Mouse (Mus musculus) c-Kit-positive CD71-positive TER-119-positive erythroid progenitor cells, embryonic 14.5 days (primary cell): ENCODE measurements around the gene Zfp784.
A peak's percentile ranks its signal among the peaks of the same experiment; 100 is the strongest.
"Not testable (repeated sequence)": the region's sequence is repeated elsewhere in the genome, so short reads cannot be mapped to it uniquely, and the experiment has no call there.

ENCODE experiments used
- DNase-seq: peaks from one replicate; pipeline ENCODE4 v3.0.0-alpha.2; 2013; ENCODE audit warnings: low spot score

Zfp784 gene

DNA sequence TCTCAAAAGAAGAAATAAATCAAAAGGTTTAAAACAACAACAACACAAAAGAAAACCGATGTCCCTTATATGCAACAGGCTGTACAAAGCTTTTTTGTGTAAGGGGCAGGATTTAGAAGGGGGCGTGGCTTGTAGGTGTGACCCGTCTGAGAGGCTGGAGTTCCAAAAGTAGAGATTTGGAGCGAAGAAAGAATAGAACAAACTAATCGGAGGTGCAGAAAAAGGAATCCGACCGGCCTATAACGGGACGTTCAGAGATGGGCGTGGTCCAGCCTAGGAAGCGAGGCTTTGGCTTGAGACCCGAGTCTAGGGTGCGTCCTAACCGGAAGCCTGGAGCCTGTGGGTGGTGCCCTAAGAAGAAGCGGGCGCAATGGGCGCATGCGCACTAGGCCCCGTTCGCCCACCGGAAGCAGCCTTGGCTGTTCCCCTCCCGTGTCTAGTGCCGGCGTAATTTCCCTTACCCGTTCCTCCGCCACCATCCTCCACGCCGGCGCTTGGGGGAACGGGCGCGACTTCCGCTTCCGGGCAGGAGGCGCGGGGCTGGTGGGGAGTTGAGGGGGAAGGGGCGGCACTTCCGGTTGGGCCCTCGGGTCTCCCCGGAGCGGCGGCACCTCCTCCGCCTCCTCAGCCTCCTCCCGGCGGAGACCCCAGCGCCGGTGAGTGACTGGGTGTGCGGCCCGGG, 18.1 kb downstream of the Zfp784 start, which contains the start of the genes Zfp865 and Ccdc106:
Gene Zfp865 (plus strand): TSS at position 377 of the 682 bp plus-strand sequence.
Gene Ccdc106 (plus strand): TSS at position 554 of the 682 bp plus-strand sequence.
- peak; percentile 97 for DNase-seq

DNA sequence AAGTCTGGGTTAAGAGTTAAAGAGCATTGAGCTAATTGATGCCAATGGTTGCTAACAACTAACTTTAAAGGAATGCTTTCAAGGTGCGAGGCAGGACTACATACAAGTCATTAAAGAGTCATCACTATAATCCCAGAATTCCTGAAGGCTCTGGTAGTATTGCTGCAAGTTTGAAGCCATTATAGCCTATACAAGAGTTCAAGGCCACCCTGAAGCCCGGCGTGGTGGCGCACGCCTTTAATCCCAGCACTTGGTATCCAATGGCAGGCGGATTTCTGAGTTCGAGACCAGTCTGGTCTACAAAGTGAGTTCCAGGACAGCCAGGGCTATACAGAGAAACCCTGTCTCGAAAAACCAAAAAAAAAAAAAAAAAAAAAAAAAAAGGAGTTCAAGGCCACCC, 18.7 kb downstream of the Zfp784 start:
- DNase-seq: not testable (repeated sequence)

DNA sequence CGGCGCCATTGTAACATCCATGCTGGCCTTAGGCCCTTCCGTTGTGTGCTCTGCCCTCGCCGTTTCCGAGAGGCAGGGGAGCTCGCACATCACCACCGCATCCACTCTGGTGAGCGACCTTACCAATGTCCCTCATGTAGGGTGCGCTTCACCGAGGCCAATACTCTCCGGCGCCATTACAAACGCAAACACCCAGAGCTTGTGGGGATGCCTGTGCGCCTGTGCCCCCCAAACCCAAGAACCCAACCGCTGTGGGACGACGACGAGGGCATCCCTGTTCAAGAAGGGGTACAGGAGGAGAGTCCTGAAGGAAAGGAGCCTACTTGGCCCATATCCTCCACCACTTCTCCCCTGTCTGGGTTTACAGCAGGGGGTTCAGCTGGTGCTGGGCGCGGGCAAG, 20.3 kb downstream of the Zfp784 start:
- DNase-seq: no peak

DNA sequence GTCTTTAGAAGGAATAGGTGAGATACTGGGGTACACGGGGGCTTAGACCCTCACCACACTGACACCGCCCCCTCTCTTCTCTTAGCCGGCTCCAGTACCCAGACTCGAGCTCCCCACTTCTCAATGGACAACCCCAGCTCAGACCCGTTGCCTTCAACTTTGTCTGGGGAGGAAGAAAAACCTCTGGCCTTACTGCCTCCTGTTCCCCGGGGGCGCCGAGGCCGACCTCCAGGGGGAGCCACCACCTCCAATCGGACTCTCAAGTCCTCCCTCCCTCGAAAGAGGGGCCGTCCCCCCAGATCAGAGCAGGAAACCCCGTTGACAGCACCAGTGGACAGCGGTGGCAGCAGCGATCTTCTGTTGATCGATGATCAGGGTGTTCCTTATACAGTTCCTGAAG, 20.9 kb downstream of the Zfp784 start:
- no peak for DNase-seq

DNA sequence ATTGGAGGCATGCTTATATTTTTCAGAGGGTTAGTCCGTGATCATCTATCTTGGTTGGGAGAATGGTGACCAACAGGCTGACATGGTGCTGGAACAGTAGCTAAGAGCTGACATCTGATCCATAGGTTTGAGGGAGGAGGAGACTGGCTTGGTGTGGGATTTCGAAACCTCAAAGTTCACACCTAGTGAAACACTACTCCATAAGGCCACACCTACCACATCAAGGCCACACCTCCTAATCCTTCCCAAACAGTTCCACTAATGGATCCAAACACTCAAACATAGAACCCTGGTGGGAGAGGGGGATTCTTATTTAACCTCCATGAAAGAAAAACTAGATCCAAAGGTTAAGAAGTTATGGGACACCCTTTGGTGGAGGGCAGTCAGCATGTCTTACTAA, 21.3 kb downstream of the Zfp784 start:
- no peak for DNase-seq

DNA sequence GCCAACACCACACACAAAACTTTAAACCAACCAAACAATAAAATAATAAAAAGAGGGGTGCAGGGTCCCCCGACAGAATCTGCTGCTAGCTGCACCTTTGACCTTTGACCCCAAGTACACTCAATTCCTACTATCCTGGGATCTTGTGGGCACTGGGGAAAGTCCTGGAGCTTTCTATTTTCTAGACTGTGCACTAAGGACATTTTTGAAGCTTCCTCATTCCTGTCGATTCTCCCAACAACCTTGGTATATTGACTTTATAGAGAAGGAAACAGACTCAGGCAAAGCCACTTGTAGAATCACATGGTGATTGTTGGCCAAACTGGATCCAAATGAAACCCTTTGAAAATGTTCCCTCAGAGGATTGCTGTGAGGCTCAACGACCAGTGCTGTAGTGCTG, 22.2 kb downstream of the Zfp784 start:
- DNase-seq: no peak

DNA sequence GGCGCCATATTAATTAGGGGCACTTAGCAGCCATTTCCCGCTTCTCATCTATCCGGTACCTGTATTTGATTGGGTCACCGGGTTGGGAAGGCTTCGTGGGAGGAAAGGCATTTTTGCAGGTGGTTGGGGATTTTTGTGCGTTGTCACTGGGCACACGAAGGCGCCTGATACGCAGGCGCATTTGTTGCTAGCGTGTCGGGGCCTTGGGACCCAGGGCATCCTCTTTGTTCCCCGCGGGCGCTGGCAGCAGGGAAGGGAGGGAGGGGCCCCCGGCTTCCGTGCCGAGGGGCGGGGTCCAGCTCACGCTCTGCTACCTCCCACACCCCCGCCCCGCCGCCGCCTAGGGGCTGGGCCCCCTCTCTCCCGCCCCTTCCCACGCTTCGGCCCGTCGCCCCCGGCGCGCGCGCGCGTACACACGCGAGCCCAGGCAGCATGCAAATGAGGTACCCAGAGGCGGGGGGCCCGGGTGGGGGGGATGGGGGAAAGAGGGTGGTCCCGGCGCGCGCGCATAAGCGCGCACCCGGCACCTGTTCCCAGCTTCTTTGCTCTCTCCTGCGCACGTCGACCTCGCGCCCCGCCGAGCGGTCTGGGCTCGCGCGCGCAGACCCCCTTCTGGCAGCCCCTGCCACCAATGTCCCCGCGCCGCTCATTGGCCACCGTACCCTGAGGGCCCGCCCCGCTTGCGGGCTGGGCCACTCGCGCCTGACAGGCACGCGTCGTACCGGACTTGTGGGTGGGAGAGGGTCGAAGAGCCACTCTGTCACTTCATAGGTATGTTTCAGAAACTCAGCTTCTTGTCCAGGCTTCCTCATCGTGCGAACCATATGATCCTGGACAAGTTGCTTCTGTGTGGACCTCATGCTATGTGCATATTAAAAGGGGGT, 22.9 kb downstream of the Zfp784 start, which contains the start of gene Gm44973:
Gene Gm44973 (plus strand): TSS at position 379 of the 884 bp plus-strand sequence.
- DNase-seq: peak; percentile 93

DNA sequence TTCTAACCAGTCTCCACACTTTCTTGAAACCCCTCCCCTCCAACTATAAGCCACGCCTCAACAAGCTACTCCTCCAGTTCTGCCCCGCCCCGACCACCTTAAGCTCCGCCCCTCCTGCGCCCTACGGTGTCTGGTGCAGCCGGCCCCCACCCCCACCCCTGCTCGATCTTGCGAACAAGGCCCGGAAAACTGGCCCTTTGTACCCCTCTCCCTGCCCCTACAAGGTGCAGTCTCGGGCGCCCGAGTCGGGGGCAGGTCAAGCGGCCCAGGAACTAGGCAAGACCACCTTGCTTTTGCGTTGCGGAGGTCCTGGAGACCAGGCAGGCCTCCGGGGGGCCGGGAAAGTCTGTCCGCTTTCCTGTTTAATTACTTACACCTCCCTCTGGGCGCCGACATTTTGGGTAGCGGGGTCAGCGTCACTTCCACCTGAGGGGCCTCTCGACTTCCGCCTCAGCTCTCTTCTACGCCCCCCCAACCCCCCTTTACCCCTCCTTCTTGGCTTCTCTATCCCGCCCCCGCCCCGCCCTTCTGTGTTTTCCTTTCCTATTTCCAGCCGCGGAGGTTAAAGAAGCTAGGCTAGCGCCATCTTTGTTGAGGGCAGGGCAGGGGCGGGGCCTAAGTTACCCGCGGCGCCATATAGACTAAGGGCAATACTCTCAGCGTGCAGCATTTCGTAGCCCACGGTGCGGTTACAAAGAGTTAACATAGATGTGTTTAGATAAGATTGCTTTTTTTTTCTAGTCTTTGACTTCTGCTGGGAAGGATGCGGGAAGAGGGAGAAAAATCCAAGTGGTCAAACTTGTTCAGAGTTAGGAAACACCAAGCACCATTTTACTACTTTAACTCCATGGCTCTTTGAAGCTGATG, 23.8 kb downstream of the Zfp784 start, which contains the start of the genes Zfp524 and Fiz1:
Gene Zfp524 (plus strand): TSS at position 165 of the 867 bp plus-strand sequence.
Gene Fiz1 (minus strand): TSS at position 447 of the 867 bp plus-strand sequence.
- DNase-seq: peak; percentile 99

DNA sequence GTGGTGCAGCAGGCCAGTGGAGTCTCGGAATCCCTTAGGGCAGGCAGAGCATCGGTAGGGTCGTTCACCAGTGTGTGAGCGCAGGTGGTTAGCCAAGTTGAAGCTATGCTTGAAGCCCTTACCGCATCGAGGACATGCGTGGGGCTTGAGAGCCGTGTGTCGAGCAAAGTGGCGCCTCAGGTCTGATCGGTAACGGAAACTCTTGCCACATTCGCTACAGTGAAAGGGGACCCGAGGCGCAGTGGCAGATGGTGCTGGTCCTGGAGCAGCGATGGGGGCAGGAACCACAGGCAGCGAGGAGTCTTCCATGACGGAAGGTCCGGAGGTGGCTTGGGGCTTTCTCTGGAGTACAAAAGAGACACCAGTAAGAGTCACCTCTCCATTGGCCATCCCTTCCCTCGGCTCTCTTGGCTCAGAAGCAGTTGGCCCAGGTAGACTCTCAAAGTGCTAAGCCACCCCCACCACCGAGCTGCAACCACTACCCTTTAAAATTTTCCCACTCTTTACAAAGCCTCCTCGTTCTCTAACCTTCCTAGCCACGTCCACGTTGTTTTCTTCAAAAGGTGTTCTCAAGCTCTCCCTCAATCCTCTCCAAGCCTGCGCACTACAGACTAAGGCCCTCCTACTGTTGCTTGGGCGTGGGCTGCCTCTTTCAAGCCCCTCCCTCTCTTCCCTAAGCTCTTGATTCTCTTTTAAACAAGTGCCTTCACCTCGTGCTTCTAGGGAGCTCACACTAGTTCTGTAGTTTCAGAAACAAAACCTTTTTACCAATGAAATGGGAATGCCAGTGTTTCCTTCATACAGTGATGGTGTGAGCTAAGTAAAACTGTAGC, 25.3 kb downstream of the Zfp784 start:
- no peak for DNase-seq

DNA sequence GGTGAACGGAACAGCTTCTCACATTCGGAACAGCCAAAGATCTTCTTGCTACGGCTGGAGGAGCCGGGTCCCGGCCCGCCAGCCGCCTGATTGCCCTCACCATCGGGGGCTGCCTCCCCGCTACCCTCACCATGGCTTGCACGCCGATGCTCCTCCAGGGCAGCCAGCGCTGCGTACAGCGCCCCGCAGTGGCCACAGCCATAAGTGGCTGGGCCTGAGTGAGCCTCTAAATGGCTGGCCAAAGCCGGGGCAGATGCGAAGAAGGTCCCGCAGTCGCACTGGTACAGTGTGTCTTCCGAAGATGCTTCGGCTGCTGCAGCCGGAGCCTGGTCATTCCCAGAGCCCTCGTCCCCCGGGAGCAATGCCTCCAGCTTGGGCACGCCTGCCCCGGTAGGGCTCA, 30.0 kb downstream of the Zfp784 start:
- no peak for DNase-seq

DNA sequence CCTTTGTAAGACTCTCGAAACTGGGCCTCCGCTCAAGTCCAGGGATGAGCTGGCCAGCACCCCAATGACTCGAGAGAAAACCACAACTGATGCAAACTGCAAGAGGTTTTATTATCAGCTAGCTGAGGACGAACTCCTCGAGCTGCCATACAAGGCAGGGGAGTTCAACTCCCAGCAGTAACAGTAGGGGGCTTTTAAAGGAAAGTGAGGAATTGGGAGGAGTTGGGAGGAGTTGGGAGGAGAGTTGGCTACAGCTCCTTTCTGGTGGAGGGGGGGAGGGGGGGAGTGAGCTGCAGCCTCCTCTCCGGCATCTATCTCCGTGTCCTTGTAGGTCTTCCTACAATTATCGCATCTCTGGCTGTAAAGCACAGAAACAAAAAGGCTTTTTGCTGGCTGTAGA, 35.4 kb downstream of the Zfp784 start:
- not testable (repeated sequence) for DNase-seq

DNA sequence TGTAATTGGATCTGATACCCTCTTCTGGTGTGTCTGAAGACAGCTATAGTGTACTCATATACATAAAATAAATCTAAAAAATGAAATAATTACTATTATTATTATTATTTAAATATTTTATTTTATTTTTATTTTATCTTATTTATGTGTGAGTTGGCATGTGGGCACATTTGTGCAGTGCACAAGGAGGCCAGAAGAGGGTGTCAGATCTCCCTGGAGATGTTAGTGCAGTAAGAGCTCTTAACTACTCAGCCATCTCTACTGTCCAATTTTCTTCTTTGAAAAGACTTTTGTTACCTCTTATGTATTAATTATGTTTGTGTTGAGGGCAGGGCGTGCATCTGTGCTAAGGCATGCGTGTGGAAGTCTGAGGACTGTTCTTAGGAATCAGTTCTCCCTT, 38.4 kb downstream of the Zfp784 start:
- no peak for DNase-seq

DNA sequence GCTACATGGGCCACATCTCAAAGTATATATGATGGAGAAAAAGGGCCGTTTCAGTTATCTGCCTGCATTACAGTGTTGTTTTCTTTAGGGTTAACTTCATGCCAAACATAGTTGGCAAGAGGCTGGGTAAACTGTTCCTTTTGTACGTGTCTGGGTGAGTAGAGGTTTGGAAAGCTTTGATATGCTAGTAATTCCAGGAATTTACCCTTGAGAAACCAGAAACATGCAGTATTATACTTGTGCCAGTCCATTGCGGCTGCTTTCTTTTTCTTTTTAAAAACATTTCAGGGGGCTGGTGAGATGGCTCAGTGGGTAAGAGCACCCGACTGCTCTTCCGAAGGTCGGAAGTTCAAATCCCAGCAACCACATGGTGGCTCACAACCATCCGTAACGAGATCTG, 41.3 kb downstream of the Zfp784 start:
- no peak for DNase-seq

DNA sequence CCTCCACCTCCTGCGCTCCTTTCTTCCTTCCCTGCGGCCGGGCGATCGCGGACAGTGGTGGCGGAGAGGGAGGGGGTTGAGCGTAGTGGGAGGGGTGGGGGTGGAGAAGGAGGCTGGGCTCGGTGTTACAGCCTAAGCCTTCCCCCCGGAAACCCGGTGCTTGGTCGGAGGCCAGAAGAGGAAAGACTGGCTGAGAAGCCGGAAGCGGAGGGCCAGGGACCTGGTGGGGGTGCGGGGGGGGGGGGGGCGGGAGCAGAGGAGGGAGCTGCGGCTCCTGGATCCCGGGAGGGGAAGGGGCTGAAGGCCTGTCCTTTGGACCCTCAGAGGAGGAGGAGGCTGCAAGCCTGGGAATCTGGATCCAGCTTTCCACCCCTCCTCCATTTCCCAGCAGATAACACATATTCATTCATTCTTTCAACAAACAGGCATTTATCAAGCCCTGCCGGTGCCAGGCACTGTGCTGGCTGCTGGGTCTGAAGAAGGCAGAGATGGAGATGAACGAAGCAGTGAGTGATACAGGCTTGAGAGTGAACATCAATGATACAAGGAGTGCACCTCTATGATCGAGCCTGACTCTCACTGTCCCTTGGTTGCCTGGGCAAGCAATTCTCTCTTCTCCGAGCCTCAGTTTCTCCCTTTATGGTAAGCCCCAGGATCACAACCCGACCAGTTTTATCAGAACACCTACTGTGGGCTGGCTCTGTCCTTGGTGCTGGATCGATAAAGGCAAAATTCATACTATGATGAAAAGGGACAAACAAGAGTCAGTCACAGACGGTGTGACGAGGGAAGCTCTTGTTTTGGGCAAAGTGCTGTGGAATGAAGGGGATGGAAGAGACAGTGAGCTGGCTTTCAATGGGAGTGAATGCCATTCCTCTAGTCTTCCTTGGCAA, 42.0 kb downstream of the Zfp784 start, which contains the start of gene Zfp579:
Gene Zfp579 (minus strand): TSS at position 156 of the 893 bp plus-strand sequence.
- DNase-seq: no peak

DNA sequence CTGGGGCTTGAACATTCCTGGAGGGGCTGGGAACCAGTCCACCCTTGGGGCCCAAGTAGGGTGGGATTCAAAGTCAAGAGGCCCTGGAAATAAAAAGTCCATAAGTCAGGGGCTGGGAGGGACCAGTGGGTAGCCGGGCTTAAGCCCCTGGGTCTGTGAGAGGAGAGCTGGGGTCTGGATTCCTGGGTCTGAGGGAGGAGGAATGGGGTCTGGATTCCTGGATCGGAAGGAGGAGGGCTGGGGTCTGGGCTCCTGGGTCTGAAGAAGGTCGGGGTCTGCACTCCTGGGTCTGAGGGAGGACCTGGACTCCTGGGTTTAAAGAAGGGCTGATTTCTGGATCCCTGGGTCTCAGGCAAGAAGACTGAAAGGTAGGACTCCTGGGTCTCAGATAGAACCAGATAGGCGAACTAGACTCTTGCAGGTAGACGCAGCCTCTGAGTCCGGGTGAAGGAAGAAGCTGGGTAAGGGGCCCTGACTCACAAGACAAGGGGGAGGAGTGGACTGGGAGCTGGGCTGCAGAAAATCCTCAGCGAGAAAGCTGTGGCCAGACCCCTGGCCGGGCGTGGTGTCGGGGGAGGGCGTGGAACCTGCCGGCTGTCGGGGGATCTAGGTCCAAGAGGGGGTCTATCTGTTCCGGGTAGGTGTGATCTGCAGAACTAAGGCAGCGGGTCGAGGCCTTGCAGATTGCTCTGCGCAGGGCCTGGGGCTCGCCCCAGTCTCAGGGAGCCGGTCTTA, 42.8 kb downstream of the Zfp784 start:
- DNase-seq: no peak

DNA sequence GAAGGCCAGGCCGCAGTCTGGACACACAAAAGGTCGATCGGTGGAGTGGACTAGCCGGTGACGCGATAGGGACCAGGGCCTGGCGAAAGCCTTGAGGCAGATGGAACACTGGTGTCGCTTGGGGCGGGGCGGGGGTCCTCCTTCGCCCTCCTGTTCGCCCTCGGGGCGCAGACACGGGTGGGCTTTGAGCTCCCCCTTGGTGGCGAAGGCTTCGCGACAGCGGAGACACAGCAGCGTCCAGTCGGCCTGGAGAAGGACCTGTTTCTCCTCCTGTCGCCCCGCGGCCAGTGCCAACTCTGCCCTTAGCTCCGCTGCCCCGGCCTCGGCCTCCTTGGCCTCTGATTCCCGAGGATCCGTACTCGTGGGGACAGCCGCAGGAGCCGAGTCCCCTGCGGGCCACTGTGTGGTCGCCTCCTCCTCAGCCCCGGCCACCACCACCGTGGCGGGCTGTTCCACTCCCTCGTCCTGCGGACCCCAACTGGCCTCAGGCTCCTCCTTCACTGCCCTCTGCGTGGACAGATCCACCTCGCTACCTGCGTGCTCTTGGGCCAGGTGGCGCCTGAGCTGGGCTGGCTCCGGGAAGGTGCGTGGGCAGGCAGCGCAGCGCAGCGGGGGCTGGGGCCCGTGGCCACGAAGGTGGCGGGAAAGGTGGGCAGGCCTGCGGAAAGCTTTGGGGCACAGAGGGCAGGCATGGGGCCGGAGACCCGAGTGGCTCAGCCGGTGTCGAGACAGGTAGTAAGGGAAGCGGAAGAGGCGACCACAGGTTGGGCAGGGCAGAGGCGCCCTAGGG, 44.1 kb downstream of the Zfp784 start:
- no peak for DNase-seq

DNA sequence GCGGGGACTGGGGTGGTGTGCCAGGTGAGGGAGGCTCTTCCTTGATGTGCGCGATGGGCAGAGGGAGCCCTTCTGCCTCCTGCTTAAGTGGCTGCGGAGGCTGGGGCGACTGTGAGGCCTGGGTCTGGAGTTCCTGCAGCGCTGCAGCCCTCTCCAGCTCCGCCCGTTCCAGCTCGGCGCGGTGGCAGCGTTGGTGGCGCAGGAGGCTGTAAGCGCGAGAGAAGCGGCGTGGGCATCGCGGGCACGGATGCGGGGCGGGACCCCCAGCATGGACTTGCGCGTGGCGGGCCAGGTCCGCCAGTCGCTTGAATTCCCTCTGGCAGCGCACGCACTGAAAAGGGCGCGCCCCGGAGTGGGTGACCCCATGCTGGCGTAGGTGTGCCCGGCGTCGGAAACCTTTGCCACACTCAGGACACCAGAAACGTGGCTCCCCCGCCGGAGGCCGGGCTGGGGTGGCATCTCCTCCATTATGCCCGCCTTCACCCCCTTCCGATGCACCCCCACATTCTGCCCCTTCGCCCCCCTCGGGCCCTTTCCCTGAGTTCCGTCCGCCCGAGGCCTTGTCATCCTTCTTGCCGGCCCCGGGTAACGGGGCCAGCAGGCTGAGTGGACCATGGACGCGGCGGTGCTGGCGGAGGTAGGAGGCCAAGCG, 44.8 kb downstream of the Zfp784 start:
- DNase-seq: no peak

DNA sequence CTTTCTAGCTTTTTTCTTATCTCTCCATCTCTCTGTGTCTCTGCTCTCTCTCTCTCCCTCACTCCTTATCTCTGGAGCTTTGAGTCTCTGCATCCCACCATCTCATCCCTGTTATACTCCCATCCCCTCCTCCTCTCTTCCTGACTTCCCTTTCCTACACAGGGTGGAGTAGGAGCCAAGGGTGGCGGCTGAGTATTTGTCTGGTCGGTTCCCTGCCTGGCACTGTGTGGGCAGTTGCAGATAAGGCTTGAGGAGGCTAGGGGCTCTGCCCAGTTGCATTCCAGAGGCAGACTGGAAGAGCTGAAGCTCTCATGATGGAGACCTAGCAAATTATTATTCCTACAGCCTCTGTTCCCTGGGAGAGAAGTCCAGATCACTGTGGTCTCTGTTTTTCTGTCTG, 50.0 kb downstream of the Zfp784 start:
- DNase-seq: no peak
